Mouse (Mus musculus) frontal cortex, postnatal 25 days (tissue): Measurements from ENCODE around the gene Spata4.
"Not testable (repeated sequence)": the region's sequence is repeated elsewhere in the genome, so short reads cannot be mapped to it uniquely, and the experiment has no call there.

Experiments
- DNase-seq, 2 experiments: peaks; one replicate each; pipeline ENCODE4 v3.0.0; 2022; ENCODE audit warnings: low spot score in 2 of 2

Spata4 gene

GRCm38 (mm10) chr8:54600671-54601251 lies at the start of gene Spata4:
TSS of gene Spata4 (plus strand) at chr8:54600781.
- peak in 1 of 2 experiments; percentile 28 for DNase-seq

- no peak for DNase-seq
These were observed 45.7 kb upstream of the Spata4 start for GRCm38 (mm10) chr8:54554921-54555320.

GRCm38 (mm10) chr8:54562137-54562536 lies 38.4 kb upstream of the Spata4 start:
- DNase-seq, result no peak

GRCm38 (mm10) chr8:54565181-54565580 lies 35.4 kb upstream of the Spata4 start:
- no peak for DNase-seq

GRCm38 (mm10) chr8:54565603-54566260 lies 34.8 kb upstream of the Spata4 start:
- no peak for DNase-seq

GRCm38 (mm10) chr8:54567168-54567567 lies 33.4 kb upstream of the Spata4 start:
- no peak for DNase-seq

GRCm38 (mm10) chr8:54570618-54571609 lies 29.7 kb upstream of the Spata4 start:
- no peak for DNase-seq

GRCm38 (mm10) chr8:54581436-54581835 lies 19.1 kb upstream of the Spata4 start:
- no peak for DNase-seq

GRCm38 (mm10) chr8:54582886-54583285 lies 17.7 kb upstream of the Spata4 start:
- no peak for DNase-seq

GRCm38 (mm10) chr8:54594634-54595033 lies 5.9 kb upstream of the Spata4 start:
- no peak for DNase-seq

- no peak for DNase-seq
These were observed 4.5 kb upstream of the Spata4 start for GRCm38 (mm10) chr8:54596051-54596450.

GRCm38 (mm10) chr8:54596940-54597339 lies 3.6 kb upstream of the Spata4 start:
- no peak for DNase-seq

- no peak for DNase-seq
These were observed 3.2 kb upstream of the Spata4 start for GRCm38 (mm10) chr8:54597386-54597785.

GRCm38 (mm10) chr8:54603440-54603839 lies 2.9 kb downstream of the Spata4 start:
- DNase-seq, result no peak

- DNase-seq, result no peak
These were observed 8.8 kb downstream of the Spata4 start for GRCm38 (mm10) chr8:54609336-54609735.

GRCm38 (mm10) chr8:54610238-54610637 lies 9.7 kb downstream of the Spata4 start:
- no peak for DNase-seq

GRCm38 (mm10) chr8:54616710-54617109 lies 16.1 kb downstream of the Spata4 start:
- DNase-seq, result not testable (repeated sequence)

GRCm38 (mm10) chr8:54638634-54639033 lies 38.1 kb downstream of the Spata4 start:
- no peak for DNase-seq
